Mouse (Mus musculus): Measurements from ENCODE around the gene Aatk.

DNA sequence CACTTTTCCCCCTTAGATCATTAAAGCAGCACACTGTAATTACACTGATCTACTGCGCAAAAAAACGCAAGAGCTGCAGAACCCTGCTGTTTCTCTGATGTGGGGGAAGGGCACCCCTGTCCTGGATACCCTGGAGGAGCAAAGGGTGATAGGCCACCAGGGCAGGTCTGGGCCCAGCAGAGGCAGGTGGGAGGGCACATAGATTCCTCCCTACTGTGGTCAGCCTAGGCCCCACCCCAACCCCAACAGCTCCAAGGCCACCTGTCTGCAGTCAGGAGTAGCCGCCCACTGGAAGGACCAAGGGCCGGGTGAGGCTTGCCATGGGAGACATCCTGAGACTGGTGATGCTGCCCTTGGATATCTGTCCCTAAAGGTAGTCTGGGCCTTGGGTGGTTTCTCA is 1.6 kb downstream of the Aatk start:
- TF ChIP-seq CTCF (IDR thresholded peaks at IDR 0.05; ENCODE audit: borderline replicate concordance, control insufficient read depth, extremely low read depth, insufficient read depth, low read length, poor library complexity) (no peak), POLR2A (IDR thresholded peaks at IDR 0.05; ENCODE audit: control insufficient read depth, extremely low read depth, insufficient read depth, low read length, poor library complexity) (no peak)

Measured in thymus, adult 2 months (tissue).